Mouse (Mus musculus): ENCODE results near the gene Mcur1. TPM values are rescaled to one million over a fixed set of nuclear protein-coding genes. Genes with fewer than 3 reads are reported as not detected.

Mcur1 gene
- polyA plus RNA-seq, 1 experiment from 2014 or later, result 13.9 TPM

GRCm38 (mm10) chr13:43577254-43577653, 17.3 kb upstream of the Mcur1 start:
- H3K9me3 ChIP-seq (ENCODE audit: control insufficient read depth, low read length), result no peaks in the 10 kb centered on the region
- H3K27ac ChIP-seq (replicated peaks; ENCODE audit: low read depth, low read length), result no peak overlapping the region
- no peak overlapping the region for H3K4me3 ChIP-seq (ENCODE audit: low read depth, low read length)
- WGBS, result 66% methylated on average over 5 of the region's 5 CpGs
- H3K9ac ChIP-seq (ENCODE audit: low read length), result no peak overlapping the region
- no peaks in the 10 kb centered on the region for H3K36me3 ChIP-seq (ENCODE audit: control insufficient read depth, insufficient read depth, low read length)
- no peaks in the 10 kb centered on the region for H3K4me1 ChIP-seq (ENCODE audit: control insufficient read depth, insufficient read depth, low read length)
- no peak overlapping the region for H3K4me2 ChIP-seq (ENCODE audit: low read depth, severe bottlenecking)
- DNase-seq (ENCODE audit: low spot score), result no peak
- no peaks in the 10 kb centered on the region for H3K27me3 ChIP-seq (ENCODE audit: control insufficient read depth, insufficient read depth, low read length)
- ATAC-seq (ENCODE audit: insufficient number of reproducible peaks, low FRiP score, low TSS enrichment, low read depth), result no peak

GRCm38 (mm10) chr13:43575431-43575830, 15.4 kb upstream of the Mcur1 start:
- Histone ChIP-seq H3K4me1 (ENCODE audit: control insufficient read depth, insufficient read depth, low read length) (no peaks in the 10 kb centered on the region), H3K27ac (replicated peaks; ENCODE audit: low read depth, low read length) (no peak overlapping the region), H3K9ac (ENCODE audit: low read length) (no peak overlapping the region), H3K4me2 (ENCODE audit: low read depth, severe bottlenecking) (no peak overlapping the region), H3K9me3 (ENCODE audit: control insufficient read depth, low read length) (no peaks in the 10 kb centered on the region), H3K4me3 (ENCODE audit: low read depth, low read length) (no peak overlapping the region), H3K27me3 (ENCODE audit: control insufficient read depth, insufficient read depth, low read length) (no peaks in the 10 kb centered on the region), H3K36me3 (ENCODE audit: control insufficient read depth, insufficient read depth, low read length) (no peaks in the 10 kb centered on the region)
- ATAC-seq (ENCODE audit: insufficient number of reproducible peaks, low FRiP score, low TSS enrichment, low read depth), result no peak
- WGBS, result 89% methylated on average over 5 of the region's 5 CpGs
- no peak for DNase-seq (ENCODE audit: low spot score)

- H3K4me2 ChIP-seq (ENCODE audit: low read depth, severe bottlenecking), result no peak overlapping the region
- DNase-seq (ENCODE audit: low spot score) (no peak), ATAC-seq (ENCODE audit: insufficient number of reproducible peaks, low FRiP score, low TSS enrichment, low read depth) (no peak)
- H3K9me3 ChIP-seq (ENCODE audit: control insufficient read depth, low read length), result no peaks in the 10 kb centered on the region
- no peaks in the 10 kb centered on the region for H3K36me3 ChIP-seq (ENCODE audit: control insufficient read depth, insufficient read depth, low read length)
- H3K4me1 ChIP-seq (ENCODE audit: control insufficient read depth, insufficient read depth, low read length), result no peaks in the 10 kb centered on the region
- no peaks in the 10 kb centered on the region for H3K27me3 ChIP-seq (ENCODE audit: control insufficient read depth, insufficient read depth, low read length)
- no peak overlapping the region for H3K27ac ChIP-seq (replicated peaks; ENCODE audit: low read depth, low read length)
- H3K4me3 ChIP-seq (ENCODE audit: low read depth, low read length), result no peak overlapping the region
- no peak overlapping the region for H3K9ac ChIP-seq (ENCODE audit: low read length)
- 84% methylated on average over 2 of the region's 2 CpGs for WGBS
Measured at GRCm38 (mm10) chr13:43573979-43574378, 14.0 kb upstream of the Mcur1 start.

- H3K36me3 ChIP-seq (ENCODE audit: control insufficient read depth, insufficient read depth, low read length), result no peaks in the 10 kb centered on the region
- DNase-seq (ENCODE audit: low spot score) (no peak), ATAC-seq (ENCODE audit: insufficient number of reproducible peaks, low FRiP score, low TSS enrichment, low read depth) (no peak)
- no peaks in the 10 kb centered on the region for H3K9me3 ChIP-seq (ENCODE audit: control insufficient read depth, low read length)
- 76% methylated on average over 24 of the region's 25 CpGs for WGBS
- no peak overlapping the region for H3K4me2 ChIP-seq (ENCODE audit: low read depth, severe bottlenecking)
- no peak overlapping the region for H3K4me3 ChIP-seq (ENCODE audit: low read depth, low read length)
- H3K27ac ChIP-seq (replicated peaks; ENCODE audit: low read depth, low read length), result no peak overlapping the region
- H3K4me1 ChIP-seq (ENCODE audit: control insufficient read depth, insufficient read depth, low read length), result no peaks in the 10 kb centered on the region
- no peak overlapping the region for H3K9ac ChIP-seq (ENCODE audit: low read length)
- no peaks in the 10 kb centered on the region for H3K27me3 ChIP-seq (ENCODE audit: control insufficient read depth, insufficient read depth, low read length)
Measured at GRCm38 (mm10) chr13:43567141-43567891, 7.3 kb upstream of the Mcur1 start.

GRCm38 (mm10) chr13:43566184-43566583, 6.2 kb upstream of the Mcur1 start:
- WGBS, result 93% methylated on average over 8 of the region's 8 CpGs
- no peak for ATAC-seq (ENCODE audit: insufficient number of reproducible peaks, low FRiP score, low TSS enrichment, low read depth)
- no peak overlapping the region for H3K4me2 ChIP-seq (ENCODE audit: low read depth, severe bottlenecking)
- H3K27me3 ChIP-seq (ENCODE audit: control insufficient read depth, insufficient read depth, low read length), result no peaks in the 10 kb centered on the region
- no peak overlapping the region for H3K9ac ChIP-seq (ENCODE audit: low read length)
- no peaks in the 10 kb centered on the region for H3K36me3 ChIP-seq (ENCODE audit: control insufficient read depth, insufficient read depth, low read length)
- H3K9me3 ChIP-seq (ENCODE audit: control insufficient read depth, low read length), result no peaks in the 10 kb centered on the region
- H3K4me3 ChIP-seq (ENCODE audit: low read depth, low read length), result no peak overlapping the region
- no peaks in the 10 kb centered on the region for H3K4me1 ChIP-seq (ENCODE audit: control insufficient read depth, insufficient read depth, low read length)
- H3K27ac ChIP-seq (replicated peaks; ENCODE audit: low read depth, low read length), result no peak overlapping the region
- DNase-seq (ENCODE audit: low spot score), result no peak

GRCm38 (mm10) chr13:43565346-43565745, 5.4 kb upstream of the Mcur1 start:
- Histone ChIP-seq H3K4me2 (ENCODE audit: low read depth, severe bottlenecking) (no peak overlapping the region), H3K4me1 (ENCODE audit: control insufficient read depth, insufficient read depth, low read length) (no peaks in the 10 kb centered on the region), H3K27me3 (ENCODE audit: control insufficient read depth, insufficient read depth, low read length) (no peaks in the 10 kb centered on the region), H3K9ac (ENCODE audit: low read length) (no peak overlapping the region), H3K9me3 (ENCODE audit: control insufficient read depth, low read length) (no peaks in the 10 kb centered on the region), H3K27ac (replicated peaks; ENCODE audit: low read depth, low read length) (no peak overlapping the region), H3K4me3 (ENCODE audit: low read depth, low read length) (no peak overlapping the region), H3K36me3 (ENCODE audit: control insufficient read depth, insufficient read depth, low read length) (no peaks in the 10 kb centered on the region)
- 17% methylated on average over 9 of the region's 9 CpGs for WGBS
- DNase-seq (ENCODE audit: low spot score) (peak; percentile 92), ATAC-seq (ENCODE audit: insufficient number of reproducible peaks, low FRiP score, low TSS enrichment, low read depth) (no peak)

- Histone ChIP-seq H3K27ac (replicated peaks; ENCODE audit: low read depth, low read length) (no peak overlapping the region), H3K4me3 (ENCODE audit: low read depth, low read length) (no peak overlapping the region), H3K4me1 (ENCODE audit: control insufficient read depth, insufficient read depth, low read length) (no peaks in the 10 kb centered on the region), H3K4me2 (ENCODE audit: low read depth, severe bottlenecking) (no peak overlapping the region), H3K27me3 (ENCODE audit: control insufficient read depth, insufficient read depth, low read length) (no peaks in the 10 kb centered on the region), H3K9me3 (ENCODE audit: control insufficient read depth, low read length) (no peaks in the 10 kb centered on the region), H3K9ac (ENCODE audit: low read length) (no peak overlapping the region), H3K36me3 (ENCODE audit: control insufficient read depth, insufficient read depth, low read length) (no peaks in the 10 kb centered on the region)
- no peak for DNase-seq (ENCODE audit: low spot score)
- ATAC-seq (ENCODE audit: insufficient number of reproducible peaks, low FRiP score, low TSS enrichment, low read depth), result no peak
- WGBS, result 88% methylated on average over 5 of the region's 5 CpGs
Measured at GRCm38 (mm10) chr13:43564733-43565132, 4.7 kb upstream of the Mcur1 start.

GRCm38 (mm10) chr13:43562726-43563125, 2.7 kb upstream of the Mcur1 start:
- no peaks in the 10 kb centered on the region for H3K4me1 ChIP-seq (ENCODE audit: control insufficient read depth, insufficient read depth, low read length)
- no peak overlapping the region for H3K4me3 ChIP-seq (ENCODE audit: low read depth, low read length)
- H3K27me3 ChIP-seq (ENCODE audit: control insufficient read depth, insufficient read depth, low read length), result no peaks in the 10 kb centered on the region
- no peak for ATAC-seq (ENCODE audit: insufficient number of reproducible peaks, low FRiP score, low TSS enrichment, low read depth)
- 83% methylated on average over 5 of the region's 5 CpGs for WGBS
- no peak for DNase-seq (ENCODE audit: low spot score)
- H3K27ac ChIP-seq (replicated peaks; ENCODE audit: low read depth, low read length), result no peak overlapping the region
- H3K9me3 ChIP-seq (ENCODE audit: control insufficient read depth, low read length), result no peaks in the 10 kb centered on the region
- H3K4me2 ChIP-seq (ENCODE audit: low read depth, severe bottlenecking), result no peak overlapping the region
- H3K36me3 ChIP-seq (ENCODE audit: control insufficient read depth, insufficient read depth, low read length), result no peaks in the 10 kb centered on the region
- no peak overlapping the region for H3K9ac ChIP-seq (ENCODE audit: low read length)

All from limb, embryonic 11.5 days (tissue).